In genomic region chr3:58701441-58701840, GRCm38 (mm10) we compare ENCODE assay signal across 25 mouse cellular contexts.
"Had no signal": no experiment of that assay in that cellular context is flagged by ENCODE, and none has a peak within 500 bp of the region (broad histone marks: within the 10 kb centered on the region; RNA-seq: fewer than 3 reads in every experiment).

No protein-coding gene starts in this region.

- H3K36me3 ChIP-seq: heart, embryonic 12.5 days; hindbrain, embryonic 10.5 days; hindbrain, embryonic 12.5 days; intestine, embryonic 15.5 days; limb, embryonic 10.5 days; limb, embryonic 12.5 days; liver, embryonic 13.5 days had no signal

- H3K4me1 ChIP-seq: heart, embryonic 12.5 days; hindbrain, embryonic 10.5 days; intestine, embryonic 15.5 days; limb, embryonic 10.5 days; limb, embryonic 12.5 days; liver, embryonic 13.5 days had no signal

- H3K9me3 ChIP-seq: hindbrain, embryonic 10.5 days; hindbrain, embryonic 12.5 days; intestine, embryonic 15.5 days; limb, embryonic 10.5 days; limb, embryonic 12.5 days; liver, embryonic 13.5 days had no signal

- H3K4me2 ChIP-seq: heart, embryonic 12.5 days; hindbrain, embryonic 12.5 days; hindbrain, embryonic 14.5 days; intestine, embryonic 15.5 days; limb, embryonic 12.5 days; liver, embryonic 11.5 days; liver, embryonic 13.5 days had no signal

- H3K27ac ChIP-seq: heart, adult 2 months; hindbrain, embryonic 10.5 days; hindbrain, embryonic 12.5 days; hindbrain, embryonic 14.5 days; intestine, embryonic 15.5 days; layer of hippocampus, adult 2 months; left cerebral cortex, adult 2 months; limb, embryonic 10.5 days; limb, embryonic 12.5 days; liver, embryonic 13.5 days had no signal

- ATAC-seq: hindbrain, embryonic 16.5 days; inflammation-experienced regulatory T-cells, adult 6 months; intestine, embryonic 15.5 days; intestine, postnatal 0 days had no signal

- DNase-seq: gastrocnemius, postnatal 14 days; gastrocnemius, postnatal 36 days; heart, adult 2 months; heart, postnatal 10 days; heart, postnatal 4 days; kidney, adult 18-20 months; kidney, adult 8-10 months; kidney, postnatal 10 days; kidney, postnatal 25 days; kidney, postnatal 4 days; liver; liver, embryonic 13.5 days had no signal

- H3K4me3 ChIP-seq: heart, adult 2 months; heart, embryonic 12.5 days; hindbrain, embryonic 10.5 days; hindbrain, embryonic 12.5 days; intestine, embryonic 15.5 days; layer of hippocampus, adult 2 months; left cerebral cortex, adult 2 months; limb, embryonic 10.5 days; limb, embryonic 12.5 days; liver, embryonic 13.5 days had no signal

- H3K9ac ChIP-seq: heart, embryonic 12.5 days; hindbrain, embryonic 12.5 days; hindbrain, embryonic 14.5 days; intestine, embryonic 15.5 days; limb, embryonic 12.5 days; liver, embryonic 13.5 days had no signal

- H3K27me3 ChIP-seq: heart, embryonic 12.5 days; hindbrain, embryonic 12.5 days; intestine, embryonic 15.5 days; limb, embryonic 12.5 days; liver, embryonic 13.5 days had no signal
